Mouse (Mus musculus) cerebellum, postnatal 36 days (tissue): Measurements from ENCODE around the gene Cluh.
A peak's percentile ranks its signal among the peaks of the same experiment; 100 is the strongest.

Experiments used
- DNase-seq, 2 experiments: peaks; one replicate each; pipeline ENCODE4 v3.0.0; 2021 to 2022; ENCODE audit warnings: mixed read lengths in 2 of 2

Gene Cluh

GRCm38 (mm10) chr11:74648676-74649075 is 619 bp upstream of the Cluh start:
- no peak for DNase-seq

GRCm38 (mm10) chr11:74649647-74650551 is 604 bp downstream of the Cluh start:
- peak in 1 of 2 experiments; percentile 48 for DNase-seq

- DNase-seq, result no peak
Observed at GRCm38 (mm10) chr11:74650576-74651100, 1.3 kb downstream of the Cluh start.

- peak; percentile 43 to 47 for DNase-seq
Observed at GRCm38 (mm10) chr11:74652791-74653191, 3.5 kb downstream of the Cluh start.

- no peak for DNase-seq
Observed at GRCm38 (mm10) chr11:74653385-74653784, 4.1 kb downstream of the Cluh start.

GRCm38 (mm10) chr11:74655941-74656340 is 6.6 kb downstream of the Cluh start:
- no peak for DNase-seq

GRCm38 (mm10) chr11:74660336-74660735 is 11.0 kb downstream of the Cluh start:
- DNase-seq, result no peak

- no peak for DNase-seq
Observed at GRCm38 (mm10) chr11:74661641-74662040, 12.3 kb downstream of the Cluh start.

- DNase-seq, result no peak
Observed at GRCm38 (mm10) chr11:74662221-74662620, 12.9 kb downstream of the Cluh start.

GRCm38 (mm10) chr11:74664279-74664678 is 15.0 kb downstream of the Cluh start:
- no peak for DNase-seq

GRCm38 (mm10) chr11:74664906-74665305 is 15.6 kb downstream of the Cluh start:
- DNase-seq, result no peak

GRCm38 (mm10) chr11:74665631-74666283 is 16.5 kb downstream of the Cluh start:
- DNase-seq, result no peak

- DNase-seq, result no peak
Observed at GRCm38 (mm10) chr11:74666284-74666652, 17.0 kb downstream of the Cluh start.

- DNase-seq, result no peak
Observed at GRCm38 (mm10) chr11:74666776-74667581, 17.7 kb downstream of the Cluh start.

- DNase-seq, result no peak
Observed at GRCm38 (mm10) chr11:74667582-74668010, 18.3 kb downstream of the Cluh start.

- DNase-seq, result no peak
Observed at GRCm38 (mm10) chr11:74668466-74668865, 19.2 kb downstream of the Cluh start.

GRCm38 (mm10) chr11:74668971-74669370 is 19.7 kb downstream of the Cluh start:
- DNase-seq, result no peak

- no peak for DNase-seq
Observed at GRCm38 (mm10) chr11:74670151-74670550, 20.9 kb downstream of the Cluh start.

GRCm38 (mm10) chr11:74671013-74671412 is 21.7 kb downstream of the Cluh start:
- DNase-seq, result no peak

GRCm38 (mm10) chr11:74671839-74672238 is 22.5 kb downstream of the Cluh start:
- DNase-seq, result no peak

GRCm38 (mm10) chr11:74672901-74673513 is 23.7 kb downstream of the Cluh start:
- no peak for DNase-seq

GRCm38 (mm10) chr11:74673561-74673960 is 24.3 kb downstream of the Cluh start:
- DNase-seq, result no peak
